Mouse (Mus musculus): Measurements from ENCODE around the gene Kcnh1. TPM values are rescaled to one million over a fixed set of nuclear protein-coding genes. Genes with fewer than 3 reads are reported as not detected.

Kcnh1 gene
- polyA plus RNA-seq, 1 experiment = not detected

DNA sequence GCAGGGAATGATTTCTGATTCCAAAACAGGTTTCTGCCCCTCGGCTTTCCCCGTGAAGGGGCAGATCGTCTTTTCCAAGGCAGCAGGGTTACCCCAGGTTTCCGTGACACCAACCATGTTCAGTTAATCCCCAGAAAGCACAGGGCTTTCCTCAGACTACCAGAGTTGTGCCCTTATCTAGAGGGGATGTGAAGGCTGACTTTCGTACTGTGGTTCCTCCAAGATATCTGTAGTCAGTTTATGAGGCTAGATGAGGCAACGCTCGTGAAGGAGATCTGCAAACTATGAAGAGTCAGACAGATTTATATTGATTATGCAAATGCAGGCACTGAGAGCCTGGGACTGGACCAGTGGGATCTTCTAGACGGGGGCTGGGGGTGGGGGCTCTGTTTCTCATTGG, 136.5 kb downstream of the Kcnh1 start:
- no peak overlapping the region for H3K27ac ChIP-seq (replicated peaks; ENCODE audit: low read depth, low read length)

DNA sequence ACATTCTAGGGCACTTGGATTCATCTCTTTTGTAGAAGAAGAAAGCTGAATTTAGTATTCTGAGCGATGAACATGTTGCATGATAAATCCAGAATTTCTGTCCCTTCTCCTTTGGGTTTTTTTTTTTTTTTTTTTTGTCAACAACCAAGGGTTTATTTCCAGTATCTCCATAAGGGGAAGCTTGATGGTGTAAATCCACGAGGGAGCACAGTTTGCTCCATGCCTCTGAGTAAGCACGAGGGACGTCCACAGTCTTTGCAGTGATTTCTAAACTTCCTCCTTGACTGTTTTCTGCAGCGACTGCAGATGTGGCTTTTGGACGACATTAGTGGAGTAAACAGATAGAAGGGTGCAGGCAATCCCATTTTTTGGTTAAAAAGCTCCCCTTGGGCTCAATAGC, 140.6 kb downstream of the Kcnh1 start:
- no peaks in the 10 kb centered on the region for H3K4me1 ChIP-seq (ENCODE audit: control insufficient read depth, insufficient read depth, insufficient read length, low read length)

More for the DNA sequence above, 136.5 kb downstream of the Kcnh1 start:
- H3K4me1 ChIP-seq (ENCODE audit: control insufficient read depth, insufficient read depth, insufficient read length, low read length) = no peaks in the 10 kb centered on the region
- no peak overlapping the region for H3K4me3 ChIP-seq (ENCODE audit: insufficient read depth, low read depth, low read length)

DNA sequence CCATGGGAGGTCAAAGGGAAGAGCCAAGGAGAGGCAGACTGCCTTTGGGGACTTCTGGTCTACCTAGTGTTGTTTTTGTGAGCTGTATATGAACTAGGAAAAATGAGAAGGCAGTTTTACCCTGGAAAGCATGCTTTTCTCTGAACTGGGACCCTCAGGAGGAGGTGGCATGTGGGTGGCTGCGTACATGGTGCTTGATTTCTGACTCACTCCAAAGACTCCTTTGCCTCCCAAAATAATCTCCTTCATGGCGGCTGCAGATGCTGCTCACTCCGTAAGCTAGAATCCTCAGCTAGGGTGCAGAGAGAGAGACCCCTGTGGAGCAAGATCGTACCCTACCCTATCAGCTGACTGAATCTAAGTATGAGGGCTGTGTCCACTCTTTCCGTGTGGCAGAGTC, 145.5 kb downstream of the Kcnh1 start:
- Histone ChIP-seq H3K4me3 (ENCODE audit: insufficient read depth, low read depth, low read length) (no peak overlapping the region), H3K27ac (replicated peaks; ENCODE audit: low read depth, low read length) (no peak overlapping the region), H3K4me1 (ENCODE audit: control insufficient read depth, insufficient read depth, insufficient read length, low read length) (no peaks in the 10 kb centered on the region)

More for the DNA sequence above, 140.6 kb downstream of the Kcnh1 start:
- H3K27ac ChIP-seq (replicated peaks; ENCODE audit: low read depth, low read length) = no peak overlapping the region
- no peak overlapping the region for H3K4me3 ChIP-seq (ENCODE audit: insufficient read depth, low read depth, low read length)

- no peaks in the 10 kb centered on the region for H3K4me1 ChIP-seq (ENCODE audit: control insufficient read depth, insufficient read depth, insufficient read length, low read length)
- no peak overlapping the region for H3K4me3 ChIP-seq (ENCODE audit: insufficient read depth, low read depth, low read length)
- no peak overlapping the region for H3K27ac ChIP-seq (replicated peaks; ENCODE audit: low read depth, low read length)
Observed at GRCm38 (mm10) chr1:192339361-192340077, 148.9 kb downstream of the Kcnh1 start.

DNA sequence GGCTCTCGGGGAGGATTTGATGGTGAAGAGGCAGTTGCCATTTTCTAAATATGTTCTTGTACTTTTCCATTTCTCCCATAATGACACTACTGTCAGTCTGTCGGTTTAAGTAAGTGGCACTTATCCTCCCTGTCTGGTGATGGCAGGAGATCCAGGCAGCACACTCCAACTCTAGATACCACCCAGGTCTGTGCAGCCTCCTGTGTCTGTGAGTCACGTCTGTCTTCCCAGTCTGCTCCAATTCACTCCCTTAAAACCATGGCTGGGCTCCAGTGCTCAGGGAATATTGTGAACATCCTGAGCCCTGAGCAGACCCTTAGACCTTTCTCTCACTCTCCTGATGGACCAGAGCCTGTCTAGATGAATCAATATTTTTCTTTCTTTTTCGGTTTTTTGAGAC, 151.2 kb downstream of the Kcnh1 start:
- H3K27ac ChIP-seq (replicated peaks; ENCODE audit: low read depth, low read length) = no peak overlapping the region
- no peak overlapping the region for H3K4me3 ChIP-seq (ENCODE audit: insufficient read depth, low read depth, low read length)
- H3K4me1 ChIP-seq (ENCODE audit: control insufficient read depth, insufficient read depth, insufficient read length, low read length) = no peaks in the 10 kb centered on the region

GRCm38 (mm10) chr1:192343996-192344395, 153.4 kb downstream of the Kcnh1 start:
- Histone ChIP-seq H3K4me1 (ENCODE audit: control insufficient read depth, insufficient read depth, insufficient read length, low read length) (no peaks in the 10 kb centered on the region), H3K4me3 (ENCODE audit: insufficient read depth, low read depth, low read length) (no peak overlapping the region), H3K27ac (replicated peaks; ENCODE audit: low read depth, low read length) (no peak overlapping the region)

GRCm38 (mm10) chr1:192347327-192347726, 156.8 kb downstream of the Kcnh1 start:
- no peaks in the 10 kb centered on the region for H3K4me1 ChIP-seq (ENCODE audit: control insufficient read depth, insufficient read depth, insufficient read length, low read length)
- H3K27ac ChIP-seq (replicated peaks; ENCODE audit: low read depth, low read length) = no peak overlapping the region

DNA sequence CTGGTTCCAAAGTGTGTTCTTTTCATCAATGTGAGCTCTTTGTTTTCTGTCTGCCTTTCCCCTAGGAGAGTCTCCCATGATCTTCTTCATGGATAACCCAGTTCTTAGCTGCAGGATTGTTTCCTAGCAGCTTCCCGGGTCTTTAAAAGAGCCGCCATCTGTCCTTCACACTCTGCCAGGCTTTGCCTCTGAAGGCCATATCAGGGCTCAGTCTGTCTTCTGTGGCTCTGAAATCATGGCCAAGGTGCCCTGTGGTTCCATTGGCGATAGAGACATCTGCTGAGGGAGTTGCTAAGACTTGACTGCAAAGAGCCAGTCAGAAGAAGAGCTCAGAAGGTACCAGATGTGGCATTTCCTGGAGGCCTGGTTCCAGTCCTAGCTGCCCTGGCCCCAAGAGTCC, 165.7 kb downstream of the Kcnh1 start:
- H3K4me1 ChIP-seq (ENCODE audit: control insufficient read depth, insufficient read depth, insufficient read length, low read length) = no peaks in the 10 kb centered on the region
- H3K27ac ChIP-seq (replicated peaks; ENCODE audit: low read depth, low read length) = no peak overlapping the region
- no peak overlapping the region for H3K4me3 ChIP-seq (ENCODE audit: insufficient read depth, low read depth, low read length)

More at GRCm38 (mm10) chr1:192347327-192347726, 156.8 kb downstream of the Kcnh1 start:
- H3K4me3 ChIP-seq (ENCODE audit: insufficient read depth, low read depth, low read length) = no peak overlapping the region

- H3K4me1 ChIP-seq (ENCODE audit: control insufficient read depth, insufficient read depth, insufficient read length, low read length) = no peaks in the 10 kb centered on the region
- no peak overlapping the region for H3K27ac ChIP-seq (replicated peaks; ENCODE audit: low read depth, low read length)
Observed at GRCm38 (mm10) chr1:192359212-192359611, 168.6 kb downstream of the Kcnh1 start.

DNA sequence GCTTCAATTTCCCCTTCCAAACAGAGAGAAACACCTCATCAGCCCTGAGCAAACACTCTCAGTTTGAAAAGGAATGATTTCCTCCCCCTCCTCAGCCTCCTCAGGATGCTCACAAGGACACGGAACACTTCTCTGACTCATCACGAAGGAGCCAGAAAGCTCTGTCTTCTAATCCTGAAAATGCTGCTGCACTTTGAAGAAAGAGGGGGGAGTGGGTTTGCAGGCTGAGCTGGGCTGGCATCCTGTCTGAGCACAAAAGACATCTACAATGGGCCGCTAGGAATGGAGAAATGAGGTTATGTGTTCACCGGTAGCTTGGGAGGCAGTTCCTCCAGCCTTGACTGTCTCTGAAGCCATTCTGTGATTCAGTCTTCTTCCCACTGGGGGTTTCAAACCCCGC, 177.8 kb downstream of the Kcnh1 start:
- H3K4me3 ChIP-seq (ENCODE audit: insufficient read depth, low read depth, low read length) = no peak overlapping the region
- H3K27ac ChIP-seq (replicated peaks; ENCODE audit: low read depth, low read length) = no peak overlapping the region
- no peaks in the 10 kb centered on the region for H3K4me1 ChIP-seq (ENCODE audit: control insufficient read depth, insufficient read depth, insufficient read length, low read length)

More at GRCm38 (mm10) chr1:192359212-192359611, 168.6 kb downstream of the Kcnh1 start:
- H3K4me3 ChIP-seq (ENCODE audit: insufficient read depth, low read depth, low read length) = no peak overlapping the region

- Histone ChIP-seq H3K4me1 (ENCODE audit: control insufficient read depth, insufficient read depth, insufficient read length, low read length) (no peaks in the 10 kb centered on the region), H3K4me3 (ENCODE audit: insufficient read depth, low read depth, low read length) (no peak overlapping the region), H3K27ac (replicated peaks; ENCODE audit: low read depth, low read length) (no peak overlapping the region)
Observed at GRCm38 (mm10) chr1:192371943-192372614, 181.5 kb downstream of the Kcnh1 start.

GRCm38 (mm10) chr1:192378546-192379075, 188.0 kb downstream of the Kcnh1 start:
- Histone ChIP-seq H3K27ac (replicated peaks; ENCODE audit: low read depth, low read length) (no peak overlapping the region), H3K4me1 (ENCODE audit: control insufficient read depth, insufficient read depth, insufficient read length, low read length) (no peaks in the 10 kb centered on the region), H3K4me3 (ENCODE audit: insufficient read depth, low read depth, low read length) (no peak overlapping the region)

GRCm38 (mm10) chr1:192380596-192381041, 190.0 kb downstream of the Kcnh1 start:
- Histone ChIP-seq H3K4me3 (ENCODE audit: insufficient read depth, low read depth, low read length) (no peak overlapping the region), H3K4me1 (ENCODE audit: control insufficient read depth, insufficient read depth, insufficient read length, low read length) (no peaks in the 10 kb centered on the region), H3K27ac (replicated peaks; ENCODE audit: low read depth, low read length) (no peak overlapping the region)

GRCm38 (mm10) chr1:192387624-192388023, 197.1 kb downstream of the Kcnh1 start:
- H3K4me3 ChIP-seq (ENCODE audit: insufficient read depth, low read depth, low read length) = no peak overlapping the region
- no peak overlapping the region for H3K27ac ChIP-seq (replicated peaks; ENCODE audit: low read depth, low read length)

DNA sequence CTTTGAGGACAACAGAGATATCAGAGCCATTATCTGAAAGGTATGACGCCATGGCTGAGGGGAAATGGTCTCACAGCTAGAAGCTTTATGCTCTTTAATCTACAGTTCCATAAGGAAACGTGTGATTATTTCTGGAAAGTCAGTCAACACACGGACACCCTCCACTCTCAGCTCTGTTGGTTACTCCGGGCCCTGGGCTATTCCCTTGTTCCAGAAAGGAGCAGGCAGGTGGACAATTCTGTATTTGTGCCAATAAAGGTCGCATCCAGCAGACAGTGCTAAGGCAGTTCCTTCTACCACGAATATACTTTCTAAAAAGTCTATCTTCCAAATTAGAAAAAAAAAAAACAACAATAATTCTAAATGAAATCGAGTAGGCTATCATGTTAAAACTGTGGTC, 200.5 kb downstream of the Kcnh1 start:
- Histone ChIP-seq H3K27ac (replicated peaks; ENCODE audit: low read depth, low read length) (no peak overlapping the region), H3K4me3 (ENCODE audit: insufficient read depth, low read depth, low read length) (no peak overlapping the region), H3K4me1 (ENCODE audit: control insufficient read depth, insufficient read depth, insufficient read length, low read length) (no peaks in the 10 kb centered on the region)

More at GRCm38 (mm10) chr1:192387624-192388023, 197.1 kb downstream of the Kcnh1 start:
- no peaks in the 10 kb centered on the region for H3K4me1 ChIP-seq (ENCODE audit: control insufficient read depth, insufficient read depth, insufficient read length, low read length)

Data from brown adipose tissue, adult 24 weeks (tissue).